Mouse (Mus musculus) erythroblast, embryonic 14.5 days (primary cell): Measurements from ENCODE around the gene Zbtb40.

Source experiments
- GATA1 ChIP-seq: IDR thresholded peaks from 2 replicates; pipeline ENCODE4 v1.6.1; 2012; ENCODE audit warnings: low read length, inconsistent platforms, mixed read lengths
- TAL1 ChIP-seq: IDR thresholded peaks from 3 replicates; pipeline ENCODE4 v1.6.1; 2012; ENCODE audit warnings: low read length, inconsistent platforms, mixed read lengths

DNA sequence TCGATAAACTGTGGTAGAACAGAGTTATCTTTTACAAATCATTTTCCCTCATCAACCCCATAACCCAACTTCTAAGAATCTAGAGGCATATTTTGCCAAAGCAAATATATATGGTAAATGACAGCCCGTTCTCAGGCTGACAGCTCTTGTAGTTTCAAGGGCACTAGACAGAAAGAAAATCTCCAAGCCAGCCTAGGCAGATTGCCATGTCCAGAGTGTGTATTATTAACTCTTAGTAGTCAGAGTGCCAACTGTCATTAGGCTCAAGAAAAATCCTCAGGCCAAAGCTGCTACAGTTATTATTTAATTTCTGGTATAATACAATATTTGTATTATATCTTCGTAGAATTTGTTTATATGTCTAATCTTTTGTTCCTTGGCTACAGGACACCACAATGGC is 46.8 kb downstream of the Zbtb40 start:
- TF ChIP-seq GATA1 (no peak), TAL1 (no peak)
